9 mouse cellular contexts compared by ENCODE assay signal in genomic region chr5:90383080-90383479, GRCm38 (mm10). TPM values are rescaled to one million over a fixed set of nuclear protein-coding genes. Genes with fewer than 3 reads are reported as not detected.
DNase-seq lines count a peak whose midpoint lies in the region; ATAC-seq and TF ChIP-seq lines count a peak whose summit lies in the region.
"Had no signal": no experiment of that assay in that cellular context is flagged by ENCODE, and none has a peak within 500 bp of the region (broad histone marks: within the 10 kb centered on the region; RNA-seq: fewer than 3 reads in every experiment).

No protein-coding gene starts in this region.

- no peak overlapping the region for H3K9ac ChIP-seq in kidney, postnatal 0 days (ENCODE audit: low read depth, low read length)
- H3K9ac ChIP-seq: limb, embryonic 12.5 days had no signal

- CTCF ChIA-PET in Patski (lab: Charles Lee): interaction anchor here (1.1 to 1.6 kb wide), 6 partner anchors 9 to 180 kb away, joined by 3 to 8 read pairs (median 4); no protein-coding TSS in a partner anchor

- H3K27me3 ChIP-seq in Patski: peaks cover 23% of the 10 kb centered on the region
- H3K27me3 ChIP-seq in kidney, postnatal 0 days (ENCODE audit: insufficient read depth, low read length): no peaks in the 10 kb centered on the region
- H3K27me3 ChIP-seq in splenic B cell, adult 2 months (ENCODE audit: control insufficient read depth, insufficient read depth, low read length, poor library complexity, severe bottlenecking): no peaks in the 10 kb centered on the region
- H3K27me3 ChIP-seq: limb, embryonic 12.5 days had no signal

- TF ChIP-seq CTCF in Patski (IDR thresholded peaks at IDR 0.05): peak; percentile 48
- TF ChIP-seq CTCF in kidney, postnatal 0 days (IDR thresholded peaks at IDR 0.05; ENCODE audit: low read depth): peak; percentile 55

- H3K4me2 ChIP-seq in kidney, postnatal 0 days (ENCODE audit: low read length): no peak overlapping the region
- H3K4me2 ChIP-seq: limb, embryonic 12.5 days had no signal

- no peak overlapping the region for H3K4me3 ChIP-seq in kidney, postnatal 0 days (replicated peaks; ENCODE audit: low read depth, low read length)
- H3K4me3 ChIP-seq: limb, embryonic 12.5 days had no signal

- H3K36me3 ChIP-seq in kidney, postnatal 0 days (ENCODE audit: insufficient read depth, low read length): no peaks in the 10 kb centered on the region
- no peaks in the 10 kb centered on the region for H3K36me3 ChIP-seq in splenic B cell, adult 2 months (ENCODE audit: control insufficient read depth, insufficient read depth, low read length, poor library complexity, severe bottlenecking)
- H3K36me3 ChIP-seq: limb, embryonic 12.5 days had no signal

- intact Hi-C loops in heart, postnatal 25 days (cut with DNase I): no loop called here

- DNase-seq in kidney, adult 9 months: peak; percentile 72
- no peak for DNase-seq in kidney, postnatal 4 days
- DNase-seq in Patski (ENCODE audit: low read depth, low spot score): no peak
- DNase-seq in kidney, postnatal 0 days (ENCODE audit: low spot score): no peak
- DNase-seq in splenic B cell, adult 2 months (ENCODE audit: low read depth, low spot score): peak; percentile 60
- no peak for DNase-seq in layer of hippocampus, postnatal 36 days
- DNase-seq in heart, postnatal 25 days (ENCODE audit: low spot score): no peak

- H3K4me1 ChIP-seq in kidney, postnatal 0 days (replicated peaks; ENCODE audit: insufficient read depth, low read length): no peaks in the 10 kb centered on the region
- H3K4me1 ChIP-seq: limb, embryonic 12.5 days had no signal

- WGBS in kidney, postnatal 0 days: 49% methylated on average over 1 of the region's 1 CpGs

- POLR2A ChIA-PET in Patski (lab: Charles Lee): no interaction called here

- no peaks in the 10 kb centered on the region for H3K9me3 ChIP-seq in kidney, postnatal 0 days (replicated peaks; ENCODE audit: low read length)
- H3K9me3 ChIP-seq: limb, embryonic 12.5 days had no signal

- no peak overlapping the region for H3K27ac ChIP-seq in kidney, postnatal 0 days
- H3K27ac ChIP-seq: limb, embryonic 12.5 days had no signal

- ATAC-seq in Patski: no peak
- ATAC-seq in kidney, postnatal 0 days (replicated peaks; ENCODE audit: low FRiP score, low read depth): no peak
- ATAC-seq in frontal cortex, adult (ENCODE audit: low TSS enrichment): no peak

- in situ Hi-C loops in Patski (cut with MboI; ENCODE audit: low pct_unique_long_range_greater_than_20kb): loop anchor here (10.0 kb wide), 1 partner anchor 192 kb away; no protein-coding TSS in a partner anchor

RNA-seq across cellular contexts. Expression of gene Gm9958, which starts 16.1 kb away (rescaled TPM):
- 1.8 TPM for polyA plus RNA-seq in Patski (2021)
- 7.0 and 7.8 TPM in 2 replicates for polyA plus RNA-seq in kidney, postnatal 0 days (2015; fragmentation: Nextera tagmentation; extraction: Ambion mirVana)
- total RNA-seq in layer of hippocampus, postnatal 36 days (2021): 1 to 10 TPM; 2.1 to 2.6 TPM
- total RNA-seq in heart, postnatal 25 days (2021): 1 to 10 TPM in 1 of 2 experiments, under 1 TPM in 1; 0.57 to 1.1 TPM

RNA-seq across cellular contexts. Expression of gene Ankrd17, which starts 16.7 kb away (rescaled TPM):
- polyA plus RNA-seq in Patski (2021): 79.5 TPM
- polyA plus RNA-seq in kidney, postnatal 0 days (2015; fragmentation: Nextera tagmentation; extraction: Ambion mirVana): 23.2 and 23.6 TPM in 2 replicates
- total RNA-seq in layer of hippocampus, postnatal 36 days (2021): 100 to 1,000 TPM; 106 to 117 TPM
- total RNA-seq in heart, postnatal 25 days (2021): 10 to 100 TPM; 60.5 to 65.7 TPM

Comparison
In these comparisons a context has a peak if more than half of its experiments do, and no peak if none do; other contexts are left out.
1. DNase-seq: peak in kidney, adult 9 months (single experiment) and splenic B cell, adult 2 months (single experiment); none in kidney, postnatal 4 days (0 of 2), Patski (single experiment), kidney, postnatal 0 days (single experiment), layer of hippocampus, postnatal 36 days (0 of 2) and heart, postnatal 25 days (single experiment).